Mouse (Mus musculus) regulatory T cell (primary cell): ENCODE data around the gene Aire.

Source experiments
- in situ Hi-C: fragments of 300-600 bp; cut with MboI, MseI; formaldehyde crosslinking; loops from one replicate; pipeline ENCODE4 v1.15.1; 2025; ENCODE audit warnings: high pct_unique_total_duplicates

The Aire gene

DNA sequence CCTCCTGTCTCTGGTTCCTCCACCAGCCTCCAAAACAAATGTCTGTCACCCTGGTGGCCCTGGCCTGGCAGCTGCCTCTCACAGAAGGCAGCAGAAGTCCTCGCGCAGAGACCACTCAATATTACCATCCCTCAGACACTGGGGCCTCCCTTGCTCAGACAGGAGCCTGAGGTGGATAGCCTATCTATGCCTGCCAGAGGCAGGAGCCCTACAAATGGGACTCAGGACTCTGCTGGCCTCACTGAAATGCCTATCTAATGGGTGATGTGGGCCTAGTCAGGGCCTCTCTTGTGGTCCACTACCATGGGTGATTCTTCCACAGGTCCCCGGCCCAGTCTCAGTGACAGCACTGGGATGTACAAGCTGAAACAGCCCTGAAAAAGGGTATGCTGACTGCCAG lies 35.2 kb downstream of the Aire start:
- in situ Hi-C loops, result no loop called here

GRCm38 (mm10) chr10:78007203-78007602 lies 36.2 kb downstream of the Aire start:
- in situ Hi-C loops, result no loop called here

GRCm38 (mm10) chr10:78005791-78006438 lies 37.5 kb downstream of the Aire start:
- in situ Hi-C loops, result no loop called here

- in situ Hi-C loops, result no loop called here
Measured at GRCm38 (mm10) chr10:78004479-78005100, 38.8 kb downstream of the Aire start.

GRCm38 (mm10) chr10:78002316-78002715 lies 41.1 kb downstream of the Aire start:
- in situ Hi-C loops, result no loop called here

DNA sequence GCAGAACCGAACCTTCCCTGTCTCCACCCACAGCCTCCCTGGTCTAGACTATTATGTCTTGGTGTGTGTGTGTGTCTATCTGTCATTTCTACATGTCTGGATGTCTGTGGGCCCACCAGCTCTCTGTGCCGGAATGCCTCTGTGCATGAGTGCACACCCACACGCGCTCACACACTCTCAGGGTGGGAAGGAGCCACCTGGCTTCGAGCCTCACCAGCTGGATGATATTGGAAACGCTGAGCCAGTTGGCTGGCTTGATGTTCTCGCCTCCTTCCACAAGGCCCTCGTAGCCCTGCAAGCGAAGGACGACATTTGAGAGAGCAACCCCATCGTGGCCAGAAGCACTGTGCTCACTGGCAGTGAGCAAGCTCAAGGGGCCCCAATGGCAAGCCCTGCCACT lies 41.6 kb downstream of the Aire start:
- in situ Hi-C loops, result no loop called here

- in situ Hi-C loops, result no loop called here
Measured at GRCm38 (mm10) chr10:78000200-78000599, 43.2 kb downstream of the Aire start.

DNA sequence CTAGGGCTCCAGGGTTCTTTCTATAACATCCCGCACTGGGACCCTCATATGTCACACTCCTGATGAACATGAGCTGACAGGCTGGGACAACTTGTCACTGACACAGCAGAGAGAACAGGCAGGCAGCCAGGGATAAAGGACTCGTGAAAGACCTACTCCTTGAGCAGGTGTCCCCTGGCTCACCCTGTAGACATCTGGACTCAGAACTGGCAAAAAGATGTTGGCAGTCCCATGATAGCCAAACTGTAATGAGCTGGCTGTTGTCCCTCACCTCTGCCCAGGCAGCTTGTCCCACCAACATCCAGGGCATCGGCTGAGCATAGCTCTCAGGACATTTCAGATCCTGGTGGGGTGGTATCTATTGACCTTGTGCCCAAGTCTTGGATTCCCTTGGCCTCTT lies 47.8 kb downstream of the Aire start:
- in situ Hi-C loops, result no loop called here

DNA sequence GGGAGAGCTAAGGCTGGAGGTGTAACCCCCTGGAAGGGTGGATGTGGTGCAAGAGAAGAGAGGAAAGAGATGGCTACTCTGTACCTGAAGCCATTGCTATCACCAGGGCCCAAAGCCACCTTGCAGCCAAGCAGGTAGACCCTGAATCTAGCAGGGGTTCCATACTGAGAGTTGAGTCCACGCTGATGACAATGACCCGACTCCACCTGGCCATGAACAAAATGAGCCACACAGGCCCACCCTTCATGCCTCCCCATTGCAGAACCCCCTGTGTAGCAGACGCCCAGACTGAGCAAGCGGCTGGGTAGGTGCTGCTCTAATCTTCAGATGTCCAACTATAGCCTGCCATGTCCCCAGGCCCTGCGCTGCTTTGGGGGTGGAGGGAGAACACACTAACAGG lies 57.6 kb downstream of the Aire start:
- in situ Hi-C loops, result loop anchor here (5.0 kb wide), 1 partner anchor 1712 kb away; no protein-coding TSS in a partner anchor

GRCm38 (mm10) chr10:77984660-77985059 lies 58.8 kb downstream of the Aire start:
- in situ Hi-C loops, result loop anchor here (5.0 kb wide), 1 partner anchor 1713 kb away; no protein-coding TSS in a partner anchor
